Mouse (Mus musculus): ENCODE measurements around the gene Prnp. TPM values are rescaled to one million over a fixed set of nuclear protein-coding genes. Genes with fewer than 3 reads are reported as not detected.
A peak's percentile ranks its signal among the peaks of the same experiment; 100 is the strongest.

Gene Prnp
- polyA plus RNA-seq, 1 experiment from 2014 or later = 47.0 TPM

GRCm38 (mm10) chr2:131948916-131949639, 39.4 kb downstream of the Prnp start:
- Histone ChIP-seq H3K4me1 (ENCODE audit: control insufficient read depth, insufficient read depth, low read length) (peaks cover 3% of the 10 kb centered on the region), H3K4me3 (ENCODE audit: low read depth, low read length) (no peak overlapping the region), H3K4me2 (no peak overlapping the region), H3K9me3 (replicated peaks; ENCODE audit: control insufficient read depth, low read length) (no peaks in the 10 kb centered on the region), H3K27ac (ENCODE audit: low read depth, low read length) (no peak overlapping the region), H3K9ac (ENCODE audit: low read depth, low read length) (no peak overlapping the region), H3K36me3 (ENCODE audit: control insufficient read depth, insufficient read depth, low read length) (no peaks in the 10 kb centered on the region), H3K27me3 (ENCODE audit: control insufficient read depth, insufficient read depth, low read length) (peaks cover 4% of the 10 kb centered on the region; the same call in 1 of the 2 replicates)
- ATAC-seq (replicated peaks; ENCODE audit: insufficient number of reproducible peaks, low FRiP score, low TSS enrichment) = no peak
- WGBS (ENCODE audit: insufficient replicate concordance) = 66% methylated on average over 11 of the region's 11 CpGs

GRCm38 (mm10) chr2:131949767-131950597, 40.3 kb downstream of the Prnp start:
- Histone ChIP-seq H3K27me3 (ENCODE audit: control insufficient read depth, insufficient read depth, low read length) (peaks cover 7% of the 10 kb centered on the region; the same call in 1 of the 2 replicates), H3K4me1 (ENCODE audit: control insufficient read depth, insufficient read depth, low read length) (peaks cover 3% of the 10 kb centered on the region), H3K4me2 (no peak overlapping the region), H3K4me3 (ENCODE audit: low read depth, low read length) (no peak overlapping the region), H3K27ac (ENCODE audit: low read depth, low read length) (no peak overlapping the region), H3K9ac (ENCODE audit: low read depth, low read length) (no peak overlapping the region), H3K9me3 (replicated peaks; ENCODE audit: control insufficient read depth, low read length) (no peaks in the 10 kb centered on the region), H3K36me3 (ENCODE audit: control insufficient read depth, insufficient read depth, low read length) (no peaks in the 10 kb centered on the region)
- ATAC-seq (replicated peaks; ENCODE audit: insufficient number of reproducible peaks, low FRiP score, low TSS enrichment) = no peak
- WGBS (ENCODE audit: insufficient replicate concordance) = 41% methylated on average over 9 of the region's 9 CpGs

GRCm38 (mm10) chr2:131950598-131951095, 40.9 kb downstream of the Prnp start, which contains the start of gene Prnd:
Gene Prnd, plus strand, starts transcription at chr2:131950861.
- H3K36me3 ChIP-seq (ENCODE audit: control insufficient read depth, insufficient read depth, low read length) = no peaks in the 10 kb centered on the region
- peaks cover 7% of the 10 kb centered on the region; the same call in 1 of the 2 replicates for H3K27me3 ChIP-seq (ENCODE audit: control insufficient read depth, insufficient read depth, low read length)
- no peak within 1 kb of the TSS for H3K4me3 ChIP-seq (ENCODE audit: low read depth, low read length)
- no peak for ATAC-seq (replicated peaks; ENCODE audit: insufficient number of reproducible peaks, low FRiP score, low TSS enrichment)
- H3K27ac ChIP-seq (ENCODE audit: low read depth, low read length) = no peak within 1 kb of the TSS
- peaks cover 3% of the 10 kb centered on the region; the same call in 1 of the 2 replicates for H3K4me1 ChIP-seq (ENCODE audit: control insufficient read depth, insufficient read depth, low read length)
- peak within 1 kb of the TSS; percentile 9 for H3K4me2 ChIP-seq
- WGBS (ENCODE audit: insufficient replicate concordance) = 7% methylated on average over 11 of the region's 11 CpGs
- no peaks in the 10 kb centered on the region for H3K9me3 ChIP-seq (replicated peaks; ENCODE audit: control insufficient read depth, low read length)
- H3K9ac ChIP-seq (ENCODE audit: low read depth, low read length) = no peak within 1 kb of the TSS; the same call in 1 of the 2 replicates

GRCm38 (mm10) chr2:131952456-131952855, 42.7 kb downstream of the Prnp start:
- Histone ChIP-seq H3K9me3 (replicated peaks; ENCODE audit: control insufficient read depth, low read length) (no peaks in the 10 kb centered on the region), H3K4me1 (ENCODE audit: control insufficient read depth, insufficient read depth, low read length) (peaks cover 3% of the 10 kb centered on the region; the same call in 1 of the 2 replicates), H3K27ac (ENCODE audit: low read depth, low read length) (no peak overlapping the region), H3K4me2 (peak overlapping the region; percentile 58; the same call in 1 of the 2 replicates), H3K9ac (ENCODE audit: low read depth, low read length) (no peak overlapping the region), H3K4me3 (ENCODE audit: low read depth, low read length) (no peak overlapping the region), H3K36me3 (ENCODE audit: control insufficient read depth, insufficient read depth, low read length) (no peaks in the 10 kb centered on the region), H3K27me3 (ENCODE audit: control insufficient read depth, insufficient read depth, low read length) (peaks cover 7% of the 10 kb centered on the region; the same call in 1 of the 2 replicates)
- 51% methylated on average over 2 of the region's 2 CpGs for WGBS (ENCODE audit: insufficient replicate concordance)
- ATAC-seq (replicated peaks; ENCODE audit: insufficient number of reproducible peaks, low FRiP score, low TSS enrichment) = no peak

GRCm38 (mm10) chr2:131952961-131953538, 43.3 kb downstream of the Prnp start:
- peak overlapping the region; percentile 58 for H3K4me2 ChIP-seq
- ATAC-seq (replicated peaks; ENCODE audit: insufficient number of reproducible peaks, low FRiP score, low TSS enrichment) = no peak
- peaks cover 7% of the 10 kb centered on the region; the same call in 1 of the 2 replicates for H3K27me3 ChIP-seq (ENCODE audit: control insufficient read depth, insufficient read depth, low read length)
- H3K9me3 ChIP-seq (replicated peaks; ENCODE audit: control insufficient read depth, low read length) = no peaks in the 10 kb centered on the region
- no peaks in the 10 kb centered on the region for H3K36me3 ChIP-seq (ENCODE audit: control insufficient read depth, insufficient read depth, low read length)
- H3K4me3 ChIP-seq (ENCODE audit: low read depth, low read length) = peak overlapping the region; percentile 1
- peaks cover 3% of the 10 kb centered on the region; the same call in 1 of the 2 replicates for H3K4me1 ChIP-seq (ENCODE audit: control insufficient read depth, insufficient read depth, low read length)
- 13% methylated on average over 29 of the region's 29 CpGs for WGBS (ENCODE audit: insufficient replicate concordance)
- no peak overlapping the region for H3K27ac ChIP-seq (ENCODE audit: low read depth, low read length)
- no peak overlapping the region for H3K9ac ChIP-seq (ENCODE audit: low read depth, low read length)

- Histone ChIP-seq H3K9me3 (replicated peaks; ENCODE audit: control insufficient read depth, low read length) (no peaks in the 10 kb centered on the region), H3K4me1 (ENCODE audit: control insufficient read depth, insufficient read depth, low read length) (peaks cover 3% of the 10 kb centered on the region; the same call in 1 of the 2 replicates), H3K36me3 (ENCODE audit: control insufficient read depth, insufficient read depth, low read length) (no peaks in the 10 kb centered on the region), H3K27ac (ENCODE audit: low read depth, low read length) (no peak overlapping the region), H3K27me3 (ENCODE audit: control insufficient read depth, insufficient read depth, low read length) (peaks cover 7% of the 10 kb centered on the region; the same call in 1 of the 2 replicates), H3K4me3 (ENCODE audit: low read depth, low read length) (peak overlapping the region; percentile 1), H3K4me2 (peak overlapping the region; percentile 58), H3K9ac (ENCODE audit: low read depth, low read length) (no peak overlapping the region)
- no peak for ATAC-seq (replicated peaks; ENCODE audit: insufficient number of reproducible peaks, low FRiP score, low TSS enrichment)
- WGBS (ENCODE audit: insufficient replicate concordance) = 80% methylated on average over 4 of the region's 4 CpGs
Measured at GRCm38 (mm10) chr2:131953711-131954110, 44.0 kb downstream of the Prnp start.

GRCm38 (mm10) chr2:131954835-131955234, 45.1 kb downstream of the Prnp start:
- Histone ChIP-seq H3K36me3 (ENCODE audit: control insufficient read depth, insufficient read depth, low read length) (no peaks in the 10 kb centered on the region), H3K9ac (ENCODE audit: low read depth, low read length) (no peak overlapping the region), H3K9me3 (replicated peaks; ENCODE audit: control insufficient read depth, low read length) (no peaks in the 10 kb centered on the region), H3K4me2 (peak overlapping the region; percentile 73), H3K4me3 (ENCODE audit: low read depth, low read length) (peak overlapping the region; percentile 42), H3K27ac (ENCODE audit: low read depth, low read length) (no peak overlapping the region), H3K4me1 (ENCODE audit: control insufficient read depth, insufficient read depth, low read length) (peaks cover 3% of the 10 kb centered on the region; the same call in 1 of the 2 replicates), H3K27me3 (ENCODE audit: control insufficient read depth, insufficient read depth, low read length) (peaks cover 7% of the 10 kb centered on the region; the same call in 1 of the 2 replicates)
- ATAC-seq (replicated peaks; ENCODE audit: insufficient number of reproducible peaks, low FRiP score, low TSS enrichment) = 0 out of 2 replicates have a peak, but pooled peaks have one; percentile 47
- 32% methylated on average over 9 of the region's 9 CpGs for WGBS (ENCODE audit: insufficient replicate concordance)

- 2% methylated on average over 17 of the region's 17 CpGs for WGBS (ENCODE audit: insufficient replicate concordance)
Measured at GRCm38 (mm10) chr2:131955264-131955663, 45.5 kb downstream of the Prnp start.

More at GRCm38 (mm10) chr2:131955264-131955663, 45.5 kb downstream of the Prnp start:
- Histone ChIP-seq H3K9me3 (replicated peaks; ENCODE audit: control insufficient read depth, low read length) (no peaks in the 10 kb centered on the region), H3K9ac (ENCODE audit: low read depth, low read length) (no peak overlapping the region), H3K4me3 (ENCODE audit: low read depth, low read length) (peak overlapping the region; percentile 42), H3K27me3 (ENCODE audit: control insufficient read depth, insufficient read depth, low read length) (peaks cover 7% of the 10 kb centered on the region; the same call in 1 of the 2 replicates), H3K4me1 (ENCODE audit: control insufficient read depth, insufficient read depth, low read length) (peaks cover 3% of the 10 kb centered on the region; the same call in 1 of the 2 replicates), H3K36me3 (ENCODE audit: control insufficient read depth, insufficient read depth, low read length) (no peaks in the 10 kb centered on the region), H3K4me2 (peak overlapping the region; percentile 73), H3K27ac (ENCODE audit: low read depth, low read length) (no peak overlapping the region)
- ATAC-seq (replicated peaks; ENCODE audit: insufficient number of reproducible peaks, low FRiP score, low TSS enrichment) = 0 out of 2 replicates have a peak, but pooled peaks have one; percentile 35
